Mouse (Mus musculus) cerebellum, postnatal 25 days (tissue): ENCODE data around the gene Ccdc142.
A peak's percentile ranks its signal among the peaks of the same experiment; 100 is the strongest.

Experiments
- DNase-seq, 2 experiments: peaks; one replicate each; pipeline ENCODE4 v3.0.0; 2021; ENCODE audit warnings: mixed read lengths in 2 of 2

The Ccdc142 gene

DNA sequence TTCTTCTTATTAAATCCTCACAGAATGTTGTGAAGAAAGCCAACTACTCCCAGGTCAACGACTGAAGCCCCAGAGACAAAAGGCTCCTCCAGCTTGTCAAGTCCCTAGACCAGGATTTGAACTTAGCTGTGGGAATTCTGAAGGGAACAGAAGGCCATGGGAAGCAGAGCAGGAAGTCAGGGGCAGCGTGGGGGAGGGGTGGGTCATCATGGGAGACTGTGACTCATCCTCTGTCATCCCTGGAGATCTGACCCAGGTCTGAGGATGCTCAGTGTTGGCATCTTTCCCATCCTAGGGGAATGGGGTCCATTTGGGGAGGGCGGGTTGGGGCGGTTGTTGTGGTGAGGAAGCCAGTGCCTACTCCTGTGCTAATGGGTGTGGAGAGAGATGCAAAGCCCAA lies 40.2 kb downstream of the Ccdc142 start:
- DNase-seq = no peak

DNA sequence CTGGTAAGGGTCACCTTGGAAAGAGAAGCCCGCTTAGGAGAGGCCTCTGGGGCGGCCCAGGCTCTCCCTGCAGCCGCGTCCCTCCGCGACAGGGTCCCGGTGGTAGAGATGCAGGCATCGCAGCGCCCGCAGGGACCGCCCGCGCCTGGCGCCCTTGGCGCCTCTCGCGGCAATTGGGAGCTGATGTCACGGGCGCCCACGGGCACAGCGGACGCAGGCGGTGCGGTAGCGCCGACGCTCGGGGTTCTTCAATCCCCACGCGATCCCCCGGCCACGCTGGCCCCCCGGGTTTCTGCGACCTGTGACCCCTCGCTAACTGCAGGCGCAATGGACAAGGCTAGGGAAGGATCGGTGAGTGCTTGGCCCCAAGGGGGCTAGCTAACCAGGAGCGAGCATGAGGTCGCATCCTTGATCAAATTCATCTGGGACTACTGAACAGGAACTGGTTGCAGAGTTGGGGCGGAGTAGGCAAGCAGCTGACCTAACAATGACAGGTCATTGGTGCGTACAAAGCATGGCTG lies 40.9 kb downstream of the Ccdc142 start:
- DNase-seq = peak in 1 of 2 experiments; percentile 50

DNA sequence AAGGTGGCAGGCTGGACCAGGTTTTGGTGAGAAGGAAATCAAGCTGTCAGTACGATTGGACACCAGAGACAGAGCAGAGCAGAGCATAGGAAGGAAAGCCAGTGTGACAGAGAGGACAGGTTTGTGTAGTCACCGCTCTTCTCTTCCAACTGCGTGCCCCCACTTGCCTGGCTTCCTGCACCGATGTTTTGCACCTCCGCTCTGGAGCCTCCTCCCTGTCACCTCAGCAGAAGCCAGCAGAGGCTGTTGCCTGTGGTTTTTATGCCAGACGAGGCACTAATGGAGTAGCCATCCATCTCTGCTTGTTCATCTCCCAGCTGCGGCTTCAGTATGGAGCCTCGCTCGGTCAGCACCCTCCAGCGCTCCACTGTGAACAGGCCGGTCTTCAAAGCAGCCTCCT lies 41.5 kb downstream of the Ccdc142 start:
- no peak for DNase-seq

DNA sequence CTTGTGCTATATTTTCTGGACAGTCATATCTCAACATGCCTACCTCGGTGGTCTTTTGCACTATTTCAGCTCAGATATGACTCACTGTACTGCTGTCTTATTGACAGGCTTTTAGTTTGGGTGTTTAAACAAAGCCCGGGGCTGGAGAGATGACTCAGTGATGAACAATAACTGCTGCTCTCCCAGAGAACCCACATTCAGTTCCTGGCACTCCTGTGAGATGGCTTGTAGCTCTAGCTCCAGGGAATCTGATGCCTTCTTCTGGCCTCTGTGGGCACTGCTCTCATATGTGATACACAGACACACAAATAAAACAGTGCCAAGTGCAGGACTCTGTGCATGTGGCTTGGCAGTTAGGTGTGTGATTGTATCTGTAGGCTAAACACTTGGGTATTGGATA lies 43.8 kb downstream of the Ccdc142 start:
- no peak for DNase-seq

DNA sequence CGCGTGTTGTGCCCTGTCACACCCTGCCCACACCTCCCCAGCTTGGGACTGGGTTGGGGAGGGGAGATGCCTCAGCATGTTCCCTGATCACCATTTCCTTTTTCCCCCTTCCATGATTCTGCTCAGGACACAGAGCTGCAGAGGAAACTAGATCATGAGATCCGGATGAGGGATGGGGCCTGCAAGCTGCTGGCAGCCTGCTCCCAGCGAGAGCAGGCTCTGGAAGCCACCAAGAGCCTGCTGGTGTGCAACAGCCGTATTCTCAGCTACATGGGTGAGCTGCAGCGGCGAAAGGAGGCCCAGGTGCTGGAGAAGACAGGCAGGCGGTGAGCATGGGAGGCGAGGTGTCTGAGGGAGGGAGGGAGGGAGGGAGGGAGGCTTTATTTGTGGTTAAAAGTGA lies 44.4 kb downstream of the Ccdc142 start:
- DNase-seq = no peak

DNA sequence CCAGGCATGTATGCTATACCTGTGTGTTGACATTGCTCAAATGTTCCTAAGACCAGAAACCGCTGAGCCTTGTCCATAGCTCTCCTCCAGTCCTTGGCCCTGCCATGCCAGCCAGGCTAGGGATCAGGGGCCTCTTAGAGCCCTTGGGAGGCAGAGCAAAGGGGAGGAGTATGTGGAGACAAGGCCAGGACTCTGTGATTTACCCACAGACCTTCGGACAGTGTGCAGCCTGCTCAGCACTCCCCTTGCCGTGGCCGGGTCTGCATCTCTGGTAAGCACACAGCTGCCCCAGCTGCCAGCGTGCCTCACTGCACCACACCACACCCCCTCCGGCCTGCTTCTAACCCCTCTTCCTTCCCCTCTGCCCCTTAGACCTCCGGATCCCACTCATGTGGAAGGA lies 45.9 kb downstream of the Ccdc142 start:
- no peak for DNase-seq

DNA sequence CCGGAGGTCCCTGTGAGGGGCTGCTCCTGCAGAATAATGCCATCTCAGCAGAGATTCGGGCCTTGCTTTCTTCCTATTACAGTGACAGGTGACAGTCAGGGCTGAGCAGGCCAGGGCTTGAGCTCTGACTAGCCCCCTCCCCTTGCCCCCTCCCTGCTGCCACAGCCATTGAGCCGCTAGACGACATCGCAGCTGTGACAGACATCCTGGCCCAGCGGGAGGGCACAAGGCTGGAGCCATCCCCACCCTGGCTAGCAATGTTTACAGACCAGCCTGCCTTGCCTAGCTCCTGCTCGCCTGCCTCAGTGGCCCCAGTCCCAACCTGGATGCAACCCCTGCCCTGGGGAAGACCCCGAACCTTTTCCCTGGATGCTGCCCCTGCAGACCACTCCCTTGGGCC lies 50.3 kb downstream of the Ccdc142 start:
- DNase-seq = peak in 1 of 2 experiments; percentile 8

DNA sequence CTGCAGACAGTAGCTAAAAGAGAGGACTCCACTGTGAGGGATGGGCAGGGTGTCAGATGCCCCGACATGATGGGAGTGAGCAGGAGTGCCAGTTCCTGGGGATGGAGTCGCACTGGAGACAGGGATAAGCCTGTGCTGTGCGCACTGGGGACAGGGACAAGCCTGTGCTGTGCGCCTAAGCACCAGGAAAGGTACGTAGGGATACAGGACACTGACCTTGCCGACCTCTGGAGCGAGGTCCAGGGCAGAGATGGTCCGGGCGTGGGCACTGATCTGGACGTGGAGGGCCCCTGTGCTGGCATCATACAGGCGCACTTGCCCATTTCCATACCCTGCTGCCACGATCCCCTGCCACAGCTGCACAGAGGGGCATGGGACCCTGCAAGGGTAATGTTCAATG lies 51.6 kb downstream of the Ccdc142 start:
- peak in 1 of 2 experiments; percentile 5 for DNase-seq

DNA sequence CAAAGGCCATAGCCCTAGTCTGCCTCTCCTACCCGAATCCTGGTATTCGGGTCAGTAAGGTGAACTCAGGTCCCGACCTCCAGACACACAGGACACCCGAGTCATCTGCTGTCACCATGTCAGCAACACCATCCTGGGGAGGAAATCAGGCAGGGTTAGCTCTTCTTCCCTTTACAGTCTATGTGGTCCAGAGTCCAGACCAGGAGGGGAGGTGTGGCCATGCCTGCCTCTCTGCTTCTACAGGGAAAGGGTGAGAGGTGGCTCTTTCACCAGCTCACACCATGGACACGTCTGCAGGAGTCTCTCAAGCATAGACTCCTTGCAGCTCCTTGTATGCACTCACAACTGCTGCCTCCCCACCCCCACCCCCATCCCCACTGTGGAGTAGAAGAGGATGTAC lies 52.1 kb downstream of the Ccdc142 start:
- no peak for DNase-seq

DNA sequence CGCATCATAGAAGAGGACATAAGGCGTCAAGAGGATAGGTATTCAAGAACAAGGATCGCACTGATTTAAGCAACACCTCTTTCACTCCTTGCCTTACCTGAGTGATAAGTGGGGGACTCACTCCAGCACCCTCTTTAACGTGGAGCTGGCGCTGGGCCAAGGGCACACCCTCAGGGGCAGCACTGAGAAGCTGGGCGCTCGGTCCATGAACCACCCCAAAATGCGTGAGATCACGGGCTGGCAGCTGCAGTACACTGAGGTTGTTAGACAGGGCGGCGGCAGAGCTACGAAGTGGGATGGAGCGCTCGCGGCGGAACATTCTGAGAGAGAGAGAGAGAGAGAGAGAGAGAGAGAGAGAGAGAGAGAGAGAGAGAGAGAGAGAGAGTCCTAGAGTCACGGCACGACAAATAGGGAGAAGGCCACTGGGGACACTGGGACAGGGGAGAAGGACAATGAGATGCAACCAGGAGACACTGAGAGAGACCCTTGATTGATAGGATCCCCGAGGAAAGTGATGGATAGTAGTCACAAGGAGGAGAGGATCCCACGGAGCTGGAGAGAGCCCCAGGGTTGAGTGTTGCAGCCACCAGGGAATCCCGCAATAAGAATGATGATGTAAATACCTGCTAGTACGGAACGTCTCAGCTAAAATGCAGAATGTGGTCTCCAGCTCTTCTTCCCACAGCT lies 54.3 kb downstream of the Ccdc142 start:
- peak; percentile 32 to 51 for DNase-seq

DNA sequence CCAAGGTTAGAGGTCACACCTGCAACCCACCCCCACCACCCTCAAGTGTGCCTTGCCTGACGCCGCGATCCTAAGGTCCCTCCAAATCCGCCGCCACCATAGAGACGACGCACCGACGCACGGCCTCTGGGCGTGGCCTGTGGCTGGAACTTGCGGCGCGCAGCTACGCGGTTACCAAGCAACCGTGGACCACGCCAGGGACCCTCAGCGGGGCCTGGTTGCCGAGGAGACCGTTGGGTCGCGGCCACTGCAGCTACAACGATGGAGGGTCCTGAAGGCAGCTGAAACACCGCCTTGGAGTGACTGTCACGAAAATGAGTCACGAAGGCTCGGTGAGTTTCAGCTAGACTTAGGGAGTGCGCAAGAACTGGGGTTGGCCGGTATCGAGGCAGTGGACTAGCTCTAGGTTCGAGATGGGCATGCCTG lies 54.9 kb downstream of the Ccdc142 start, which contains the start of the genes Wdr54 and 1700003E16Rik:
Gene Wdr54, minus strand, starts transcription at position 139 of the 426 bp plus-strand sequence.
Gene 1700003E16Rik, plus strand, starts transcription at position 146 of the 426 bp plus-strand sequence.
- peak; percentile 78 to 83 for DNase-seq
